Mouse (Mus musculus) G1E (cell line): ENCODE data around the gene Lifr.

Source experiments
- CTCF ChIP-seq: IDR thresholded peaks from 2 replicates; pipeline ENCODE4 v1.5.1; 2012; ENCODE audit warnings: low read depth, low read length, inconsistent platforms, mixed read lengths
- GATA1 ChIP-seq: IDR thresholded peaks from 2 replicates; pipeline ENCODE4 v1.6.1; 2012; ENCODE audit warnings: borderline replicate concordance, low read length, inconsistent platforms, mixed read lengths
- GATA2 ChIP-seq: IDR thresholded peaks from 2 replicates; pipeline ENCODE4 v1.6.1; 2012; ENCODE audit warnings: low read depth, low read length, inconsistent platforms, borderline replicate concordance
- POLR2AphosphoS5 ChIP-seq: IDR thresholded peaks from 2 replicates; pipeline ENCODE4 v1.6.1; 2012; ENCODE audit warnings: low read depth, low read length, inconsistent platforms; ENCODE audit not compliant: insufficient replicate concordance

DNA sequence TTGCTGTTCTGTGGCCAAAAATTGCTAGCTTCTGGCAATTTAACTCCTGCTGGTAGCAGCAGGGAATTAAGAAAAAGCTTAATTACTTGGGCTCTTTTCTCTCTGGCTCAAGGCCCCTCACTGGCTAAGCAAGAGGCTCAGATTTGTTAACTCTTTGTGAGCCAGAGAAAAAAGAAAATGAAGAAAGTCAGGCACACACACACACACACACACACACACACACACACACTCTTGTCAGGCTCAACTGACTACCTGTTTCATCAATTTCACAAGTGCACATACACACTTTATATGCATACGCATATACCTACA is 27.8 kb upstream of the Lifr start:
- TF ChIP-seq CTCF (no peak), POLR2AphosphoS5 (no peak), GATA1 (no peak), GATA2 (no peak)
